Mouse (Mus musculus): ENCODE results near the gene Mre11a. TPM values are rescaled to one million over a fixed set of nuclear protein-coding genes. Genes with fewer than 3 reads are reported as not detected.
"Not testable (repeated sequence)": the region's sequence is repeated elsewhere in the genome, so short reads cannot be mapped to it uniquely, and the experiment has no call there.

Gene Mre11a
- polyA plus RNA-seq, 1 experiment = 8.6 TPM

- no peak for DNase-seq (ENCODE audit: low spot score)
Measured at GRCm38 (mm10) chr9:14870377-14870776, 85.9 kb downstream of the Mre11a start.

DNA sequence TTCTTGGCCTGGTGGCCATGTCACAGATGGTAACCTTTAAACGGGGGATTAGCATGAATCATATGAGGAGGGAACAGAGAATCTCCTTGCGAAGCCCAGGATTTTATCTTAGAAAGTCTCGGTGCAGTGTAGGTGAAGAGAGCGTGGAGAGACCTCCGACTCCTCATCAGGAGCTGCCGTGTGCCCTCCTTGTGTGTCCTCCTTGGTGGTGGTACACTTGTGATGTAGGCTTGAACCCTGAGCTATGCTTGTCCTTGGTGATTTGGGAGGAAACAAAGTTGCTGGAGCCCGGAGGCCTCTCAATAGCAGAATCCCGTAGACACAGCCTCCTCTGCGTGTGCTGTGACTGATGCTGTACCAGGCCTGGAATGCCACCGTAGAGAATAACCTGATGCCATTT is 86.3 kb downstream of the Mre11a start:
- no peak for DNase-seq (ENCODE audit: low spot score)

- no peak for DNase-seq (ENCODE audit: low spot score)
Measured at GRCm38 (mm10) chr9:14871536-14871935, 87.1 kb downstream of the Mre11a start.

- no peak for DNase-seq (ENCODE audit: low spot score)
Measured at GRCm38 (mm10) chr9:14872181-14872930, 87.9 kb downstream of the Mre11a start.

GRCm38 (mm10) chr9:14875743-14876507 is 91.5 kb downstream of the Mre11a start:
- no peak for DNase-seq (ENCODE audit: low spot score)

GRCm38 (mm10) chr9:14876566-14876965 is 92.1 kb downstream of the Mre11a start:
- DNase-seq (ENCODE audit: low spot score) = not testable (repeated sequence)

GRCm38 (mm10) chr9:14884641-14885040 is 100.2 kb downstream of the Mre11a start:
- no peak for DNase-seq (ENCODE audit: low spot score)

GRCm38 (mm10) chr9:14885151-14885550 is 100.7 kb downstream of the Mre11a start:
- no peak for DNase-seq (ENCODE audit: low spot score)

- no peak for DNase-seq (ENCODE audit: low spot score)
Measured at GRCm38 (mm10) chr9:14885954-14886353, 101.5 kb downstream of the Mre11a start.

Other genes starting within 250 kb of the Mre11a start
- 21.7 and 32.7 TPM in 2 replicates for gene Amotl1, start 139.6 kb upstream of the Mre11a start, polyA plus RNA-seq (2012; rRNA removed)
- gene Piwil4, start 43.9 kb upstream of the Mre11a start, polyA plus RNA-seq (2012; rRNA removed) = 0.62 and 0.67 TPM in 2 replicates
- gene Fut4, start 32.3 kb upstream of the Mre11a start, polyA plus RNA-seq (2012; rRNA removed) = 5.1 and 5.2 TPM in 2 replicates
- not detected in 2 replicates for gene 1700012B09Rik, start 13.6 kb upstream of the Mre11a start, polyA plus RNA-seq (2012; rRNA removed)
- gene Ankrd49, start 202 bp downstream of the Mre11a start, polyA plus RNA-seq (2012; rRNA removed) = 18.0 and 18.9 TPM in 2 replicates
- gene Gpr83, start 75.6 kb downstream of the Mre11a start, polyA plus RNA-seq (2012; rRNA removed) = 0.01 TPM in 1 of 2 replicates, not detected in the other
- 0.14 and 0.15 TPM in 2 replicates for gene Izumo1r, start 119.3 kb downstream of the Mre11a start, polyA plus RNA-seq (2012; rRNA removed)

Measured in urinary bladder, adult 2 months (tissue).